Mouse (Mus musculus) adrenal gland (tissue): ENCODE measurements around the gene Lmx1b.

Experiments
- intact Hi-C: fragments of 180-260 bp; cut with DNase I; formaldehyde crosslinking; loops from one replicate; pipeline ENCODE4 v1.15.1; 2025

The Lmx1b gene

GRCm38 (mm10) chr2:33643721-33644713, 3.7 kb upstream of the Lmx1b start:
- intact Hi-C loops: loop anchor here (5.0 kb wide), 2 partner anchors 82 to 157 kb away; no protein-coding TSS in a partner anchor

DNA sequence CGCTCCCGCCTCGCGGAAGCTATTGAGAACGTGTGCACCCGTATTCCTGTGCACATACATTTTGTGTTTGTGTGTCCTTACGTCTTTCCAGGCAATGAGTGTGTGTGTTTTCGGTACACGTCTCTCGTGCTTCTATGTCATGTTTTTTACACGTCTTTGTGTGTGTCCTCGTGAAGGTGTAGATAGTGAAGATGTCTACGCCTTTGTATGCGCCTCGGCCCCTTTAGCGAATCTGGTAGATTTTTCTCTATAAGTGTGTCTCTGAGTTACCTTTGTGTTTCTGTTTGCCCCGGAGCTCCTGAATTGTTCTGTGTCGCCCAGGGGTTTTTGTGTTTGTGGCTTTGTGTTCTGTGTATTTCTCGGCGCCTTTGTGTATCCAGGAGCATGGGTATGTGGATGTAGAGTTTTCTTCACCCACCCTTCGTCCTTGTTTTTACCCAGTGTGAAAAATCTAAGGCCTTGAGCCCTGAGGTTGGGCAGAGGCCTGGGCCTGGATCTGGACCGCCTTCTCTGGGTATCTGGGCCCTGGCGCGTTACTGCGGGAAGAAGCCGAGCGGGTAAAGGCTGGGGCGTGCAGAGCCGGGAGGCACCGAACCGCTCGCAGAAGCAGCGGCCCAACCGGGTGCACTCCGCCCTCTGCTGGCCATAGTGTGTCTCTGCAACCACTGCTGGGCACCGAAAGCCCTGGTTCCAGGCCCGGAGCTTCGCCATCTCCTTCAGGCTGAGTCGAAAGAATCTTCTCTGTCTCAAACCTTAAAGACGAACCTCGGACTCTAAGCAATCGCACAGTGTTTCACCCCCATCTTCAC, 2.5 kb upstream of the Lmx1b start:
- intact Hi-C loops: loop anchor here (5.0 kb wide), 2 partner anchors 81 to 156 kb away; no protein-coding TSS in a partner anchor

- intact Hi-C loops: loop anchor here (5.0 kb wide), 2 partner anchors 80 to 155 kb away; no protein-coding TSS in a partner anchor
Observed at GRCm38 (mm10) chr2:33641859-33642571, 1.7 kb upstream of the Lmx1b start.

- intact Hi-C loops: loop anchor here (5.0 kb wide), 2 partner anchors 79 to 154 kb away; no protein-coding TSS in a partner anchor
Observed at GRCm38 (mm10) chr2:33640978-33641858, 907 bp upstream of the Lmx1b start.

GRCm38 (mm10) chr2:33639301-33640170, 775 bp downstream of the Lmx1b start:
- intact Hi-C loops: loop anchor here (5.0 kb wide), 2 partner anchors 77 to 152 kb away; no protein-coding TSS in a partner anchor

- intact Hi-C loops: no loop called here
Observed at GRCm38 (mm10) chr2:33638141-33638733, 2.1 kb downstream of the Lmx1b start.

- intact Hi-C loops: no loop called here
Observed at GRCm38 (mm10) chr2:33637288-33637687, 3.0 kb downstream of the Lmx1b start.

DNA sequence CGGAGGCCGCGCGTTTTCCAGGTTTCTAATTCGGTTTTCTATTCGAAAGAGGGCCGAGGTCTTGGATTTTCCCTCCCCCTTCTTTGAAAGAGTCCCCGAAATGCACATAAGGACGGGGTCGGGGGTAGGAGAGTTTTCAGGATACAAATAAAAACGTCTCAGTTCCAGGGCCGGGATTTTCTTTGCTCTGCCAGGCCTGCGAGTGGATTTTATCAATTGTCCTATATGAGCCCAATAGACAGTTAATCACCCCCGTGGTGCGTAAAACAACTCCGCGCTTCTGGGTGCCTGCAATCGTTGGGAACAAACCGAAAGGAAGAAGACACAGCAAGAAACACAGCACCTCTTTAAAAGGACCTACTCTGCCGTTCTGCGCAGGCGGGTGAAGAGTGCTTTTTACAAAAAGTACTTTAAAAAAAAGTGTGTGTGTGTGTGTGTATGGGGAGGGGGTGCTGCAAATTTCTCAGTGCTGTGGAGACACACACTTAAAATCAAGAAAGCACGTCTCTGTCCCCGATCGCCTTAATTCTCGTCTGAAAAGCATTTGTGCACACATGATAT, 3.6 kb downstream of the Lmx1b start:
- intact Hi-C loops: no loop called here

DNA sequence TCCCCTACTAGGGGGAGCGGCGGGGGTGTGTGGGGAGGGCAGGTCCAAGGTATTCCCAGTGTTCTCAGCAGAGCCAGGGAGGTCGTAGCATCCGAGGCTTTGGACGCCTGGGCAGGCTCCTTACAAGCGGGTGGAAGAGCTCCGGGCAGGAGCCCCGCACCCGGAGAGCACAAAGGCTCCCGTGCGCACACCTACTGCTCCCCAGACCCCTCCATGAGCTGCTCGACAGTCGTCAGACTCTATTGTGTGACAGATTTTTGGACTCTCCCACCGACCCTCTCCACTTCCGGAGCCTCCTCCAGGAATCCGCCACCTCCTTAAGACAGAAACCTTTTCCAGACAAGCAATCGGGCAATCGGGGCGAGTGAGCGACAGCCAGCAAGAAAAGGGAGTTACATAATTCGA, 4.2 kb downstream of the Lmx1b start:
- intact Hi-C loops: no loop called here

GRCm38 (mm10) chr2:33635323-33636116, 4.8 kb downstream of the Lmx1b start:
- intact Hi-C loops: no loop called here

DNA sequence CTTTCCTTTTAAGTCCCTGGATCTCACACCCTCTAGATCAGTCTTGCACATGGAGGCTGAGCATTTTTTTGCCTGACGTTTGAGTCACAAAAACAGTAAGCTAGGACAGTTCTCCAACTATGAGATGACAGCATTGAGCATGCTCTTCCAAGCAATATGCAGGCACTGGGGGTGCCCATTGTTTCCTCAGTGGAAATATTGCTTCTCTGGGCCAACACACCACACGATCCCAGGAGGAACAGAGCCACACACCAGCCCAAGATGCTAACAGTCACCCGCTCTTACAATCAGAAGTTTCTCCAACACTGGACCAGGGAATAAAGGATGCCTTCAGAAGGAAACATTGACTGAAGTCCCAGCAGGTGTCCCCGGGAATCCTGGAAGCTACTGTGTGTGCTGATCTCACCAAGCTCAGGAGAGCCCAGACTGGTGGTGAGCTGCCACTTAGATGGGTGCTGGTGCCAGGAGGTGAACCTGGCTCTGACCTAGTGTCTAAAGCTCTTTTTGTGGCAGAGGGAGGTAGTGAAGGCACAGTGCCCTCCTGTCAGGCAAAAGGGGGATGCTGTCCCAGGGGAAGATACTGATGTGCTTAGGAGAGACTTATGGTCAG, 5.7 kb downstream of the Lmx1b start:
- intact Hi-C loops: no loop called here

DNA sequence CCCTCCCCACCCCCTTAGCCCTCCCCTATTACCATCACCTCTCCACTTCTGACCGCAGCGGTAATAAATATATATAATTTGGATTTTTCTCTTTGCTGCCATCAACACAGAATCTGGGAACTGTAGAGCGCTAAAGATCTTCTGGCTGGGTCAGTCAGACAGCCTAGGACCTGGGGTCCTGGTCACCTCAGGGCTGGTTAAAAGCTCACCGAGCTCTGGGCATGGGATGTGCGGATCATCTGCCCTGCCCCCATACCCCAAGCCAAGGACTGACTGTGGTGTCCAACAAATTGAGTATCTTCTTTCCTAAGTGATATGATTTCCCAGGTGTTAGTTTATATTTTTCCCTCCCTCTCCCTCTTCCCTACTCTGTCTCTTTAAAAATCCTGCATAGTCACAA, 6.4 kb downstream of the Lmx1b start:
- intact Hi-C loops: no loop called here

DNA sequence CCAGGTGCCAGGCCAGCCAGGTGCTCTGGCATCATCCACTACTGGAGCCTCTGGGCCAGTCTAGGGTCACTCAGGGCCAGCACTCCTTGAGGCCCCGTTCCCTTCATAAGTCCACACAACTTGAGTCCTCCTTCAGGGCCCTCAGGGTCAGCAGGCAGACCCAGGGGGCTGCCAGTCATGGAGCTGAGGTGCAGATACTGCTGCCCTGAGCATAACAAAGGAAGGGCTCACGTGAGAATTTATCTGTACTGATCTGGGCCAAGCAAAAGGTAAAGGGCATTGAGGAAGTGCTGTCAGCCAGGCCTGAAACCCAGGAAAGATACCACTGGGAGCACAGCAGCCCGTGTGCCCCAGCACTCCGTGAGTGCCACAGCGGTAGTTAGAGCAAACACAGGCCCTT, 7.1 kb downstream of the Lmx1b start:
- intact Hi-C loops: no loop called here

- intact Hi-C loops: no loop called here
Observed at GRCm38 (mm10) chr2:33632551-33633059, 7.7 kb downstream of the Lmx1b start.

GRCm38 (mm10) chr2:33631708-33632343, 8.5 kb downstream of the Lmx1b start:
- intact Hi-C loops: no loop called here

- intact Hi-C loops: no loop called here
Observed at GRCm38 (mm10) chr2:33631022-33631707, 9.1 kb downstream of the Lmx1b start.
